Mouse (Mus musculus) common myeloid progenitor, adult 5-6 weeks (primary cell): Measurements from ENCODE around the gene Rps27rt. TPM values are rescaled to one million over a fixed set of nuclear protein-coding genes. Genes with fewer than 3 reads are reported as not detected.
"Not testable (repeated sequence)": the region's sequence is repeated elsewhere in the genome, so short reads cannot be mapped to it uniquely, and the experiment has no call there.

Experiments
- ATAC-seq: replicated peaks from 2 replicates; pipeline ENCODE4 v1.8.0; 2016; ENCODE audit warnings: low read depth, mild to moderate bottlenecking, moderate TSS enrichment, inconsistent platforms; ENCODE audit not compliant: poor library complexity, severe bottlenecking
- total RNA-seq: library from RNA; stranded (forward); fragments of 200-1000, 187-1606 nt; gene quantifications from 2 replicates; pipeline ENCODE4 v1.2.3, GENCODE M21; 2017

Rps27rt gene
- total RNA-seq, 1 experiment from 2014 or later = 300 TPM

DNA sequence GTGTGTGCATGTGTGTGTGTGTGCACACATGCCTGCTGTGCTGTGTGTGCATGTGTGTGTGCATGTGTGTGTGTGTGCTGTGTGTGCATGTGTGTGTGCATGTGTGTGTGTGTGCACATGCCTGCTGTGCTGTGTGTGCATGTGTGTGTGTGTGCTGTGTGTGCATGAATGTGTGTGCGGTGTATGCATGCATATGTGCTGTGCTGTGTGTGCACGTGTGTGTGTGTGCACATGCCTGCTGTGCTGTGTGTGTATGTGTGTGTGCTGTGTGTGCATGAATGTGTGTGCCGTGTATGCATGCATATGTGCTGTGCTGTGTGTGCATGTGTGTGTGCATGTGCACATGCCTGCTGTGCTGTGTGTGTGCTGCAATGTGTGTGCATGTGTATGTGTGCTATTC is 5.5 kb upstream of the Rps27rt start:
- ATAC-seq = no peak

DNA sequence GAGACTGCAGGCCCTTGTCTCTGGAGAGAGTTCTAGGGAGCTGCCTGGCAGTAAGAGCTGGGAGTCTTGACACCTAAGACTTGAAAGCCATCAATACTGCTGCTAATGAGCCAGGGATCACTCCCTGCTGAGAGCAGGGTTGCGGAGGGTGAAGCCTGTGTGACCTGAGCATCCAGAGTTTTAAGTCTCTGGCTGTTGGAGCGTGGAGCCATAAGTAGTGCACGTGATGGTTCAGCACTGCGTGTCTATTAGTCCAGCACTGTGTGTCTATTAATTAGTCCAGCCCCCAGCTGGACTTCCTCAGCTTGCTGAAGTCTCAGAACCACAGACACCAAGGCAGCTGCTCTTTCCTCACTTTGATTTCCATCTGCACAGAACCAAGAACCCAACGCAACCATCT is 3.8 kb upstream of the Rps27rt start:
- no peak for ATAC-seq

GRCm38 (mm10) chr9:114985741-114986140 is 3.2 kb upstream of the Rps27rt start:
- no peak for ATAC-seq

DNA sequence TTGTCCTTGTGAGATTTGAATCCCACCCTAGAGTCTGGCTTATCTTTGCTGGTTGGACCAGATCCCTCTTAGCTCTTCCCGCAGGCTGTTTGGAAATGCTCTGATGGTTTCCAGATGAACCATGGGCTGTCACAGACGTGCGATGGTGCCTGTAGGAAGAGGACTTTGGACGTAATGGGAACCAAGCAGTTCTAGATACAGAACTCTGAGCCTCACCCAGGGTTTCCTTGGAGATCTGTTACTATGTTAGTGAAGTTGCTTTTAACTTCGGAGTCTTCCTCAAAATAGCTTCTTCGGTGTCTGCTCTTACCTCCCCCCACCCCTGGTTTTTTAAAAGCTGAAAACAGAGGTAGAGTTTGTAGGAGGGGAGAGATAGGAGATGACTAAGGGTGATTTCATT is 2.6 kb downstream of the Rps27rt start:
- no peak for ATAC-seq

DNA sequence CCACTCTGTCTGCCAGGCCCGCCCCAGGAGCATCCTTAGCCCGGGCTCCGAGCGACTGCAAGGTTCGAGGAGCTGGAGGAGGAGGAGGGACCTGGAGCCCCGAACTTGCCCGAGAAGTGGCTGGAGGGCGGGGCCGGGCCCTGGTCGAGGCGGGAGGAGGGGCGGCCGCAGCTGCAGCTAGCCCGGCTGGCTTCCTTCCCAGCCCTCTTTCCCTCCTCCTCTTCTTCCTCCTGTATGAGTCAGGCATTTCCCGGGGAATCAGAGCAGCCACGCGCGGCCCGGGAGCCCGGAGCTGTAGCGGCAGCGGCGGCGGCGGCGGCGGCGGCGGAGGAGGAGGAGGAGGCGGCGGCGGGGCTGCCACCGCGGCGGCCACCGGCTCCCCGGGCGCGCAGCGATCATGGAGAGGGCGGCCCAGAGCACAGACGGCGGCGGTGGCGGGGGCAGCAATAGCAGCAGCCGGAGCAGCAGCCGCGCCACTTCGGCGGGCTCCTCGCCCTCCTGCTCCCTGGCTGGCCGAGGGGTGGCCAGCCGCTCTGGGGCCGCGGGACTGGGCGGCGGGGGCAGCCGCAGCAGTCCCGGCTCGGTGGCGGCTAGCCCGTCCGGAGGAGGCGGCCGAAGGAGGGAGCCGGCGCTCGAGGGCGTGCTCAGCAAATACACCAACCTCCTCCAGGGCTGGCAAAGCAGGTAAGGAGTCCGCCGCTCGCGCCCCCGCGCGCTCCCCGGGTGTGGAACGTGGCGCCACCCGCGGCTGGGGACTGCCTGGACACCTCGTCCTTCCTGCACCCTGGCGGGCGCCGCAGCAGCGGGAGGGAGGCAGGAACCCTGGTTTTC is 4.0 kb downstream of the Rps27rt start, which contains the start of gene Osbpl10:
Gene Osbpl10, plus strand, starts transcription at position 289 of the 831 bp plus-strand sequence.
- peak; percentile 80 for ATAC-seq

GRCm38 (mm10) chr9:114977461-114978280 is 4.9 kb downstream of the Rps27rt start:
- no peak for ATAC-seq

DNA sequence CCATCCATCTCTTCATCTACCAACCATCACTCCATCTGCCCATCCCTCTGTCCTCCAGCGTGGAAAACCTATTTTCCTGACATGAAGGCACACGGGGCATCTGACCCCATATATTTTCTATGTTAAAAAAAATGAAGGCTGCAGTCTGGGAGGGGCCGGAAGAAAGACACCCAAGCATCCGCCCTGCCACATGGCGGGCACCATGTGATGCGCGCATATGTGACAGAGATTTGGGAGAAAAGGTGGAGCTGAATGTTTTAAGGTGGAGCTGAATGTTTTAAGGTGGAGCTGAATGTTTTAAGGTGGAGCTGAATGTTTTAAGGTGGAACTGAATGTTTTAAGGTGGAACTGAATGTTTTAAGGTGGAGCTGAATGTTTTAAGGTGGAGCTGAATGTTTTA is 16.3 kb downstream of the Rps27rt start:
- not testable (repeated sequence) for ATAC-seq

DNA sequence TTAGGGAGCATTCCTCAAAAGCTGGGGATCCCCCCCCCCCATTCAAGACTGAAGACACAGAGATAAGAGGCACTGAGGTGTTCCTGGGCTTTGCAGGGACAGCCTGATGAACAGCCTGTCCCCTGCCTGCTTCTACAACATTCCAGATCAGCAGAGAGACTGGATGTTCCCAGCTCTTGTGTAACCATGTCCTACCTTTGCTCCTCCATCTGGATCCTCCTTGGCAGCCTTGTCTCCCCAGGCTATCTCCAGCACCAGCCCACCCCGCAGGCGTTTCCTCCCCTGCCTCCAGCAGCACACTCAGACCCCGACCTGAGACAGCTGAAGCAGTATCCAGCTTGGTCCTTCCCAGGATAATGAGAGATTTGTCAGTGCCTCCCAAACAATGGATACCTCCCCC is 18.4 kb downstream of the Rps27rt start:
- no peak for ATAC-seq

DNA sequence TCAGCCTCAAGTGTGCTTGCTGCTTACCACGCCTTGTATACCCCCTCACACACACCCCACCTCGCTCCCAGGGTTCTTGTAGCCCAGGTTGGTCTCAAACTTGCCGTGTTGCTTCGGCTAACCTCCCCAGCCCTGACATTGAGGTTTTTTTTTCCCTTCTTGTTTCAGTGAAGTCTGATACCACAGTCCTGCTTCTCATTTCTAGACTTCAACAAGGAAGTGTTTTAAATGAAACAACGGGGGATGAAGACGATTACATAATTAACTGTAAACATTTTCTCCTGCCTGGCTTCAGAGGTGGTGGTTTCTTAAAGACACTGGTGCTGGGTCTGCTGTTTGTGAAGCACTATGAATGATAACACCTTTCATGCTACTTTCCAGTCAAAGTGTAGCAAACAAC is 21.7 kb downstream of the Rps27rt start:
- peak; percentile 31; the same call in 1 of the 2 replicates for ATAC-seq

- 0 out of 2 replicates have a peak, but pooled peaks have one; percentile 9 for ATAC-seq
These were observed 22.3 kb downstream of the Rps27rt start for GRCm38 (mm10) chr9:114960043-114960789.

DNA sequence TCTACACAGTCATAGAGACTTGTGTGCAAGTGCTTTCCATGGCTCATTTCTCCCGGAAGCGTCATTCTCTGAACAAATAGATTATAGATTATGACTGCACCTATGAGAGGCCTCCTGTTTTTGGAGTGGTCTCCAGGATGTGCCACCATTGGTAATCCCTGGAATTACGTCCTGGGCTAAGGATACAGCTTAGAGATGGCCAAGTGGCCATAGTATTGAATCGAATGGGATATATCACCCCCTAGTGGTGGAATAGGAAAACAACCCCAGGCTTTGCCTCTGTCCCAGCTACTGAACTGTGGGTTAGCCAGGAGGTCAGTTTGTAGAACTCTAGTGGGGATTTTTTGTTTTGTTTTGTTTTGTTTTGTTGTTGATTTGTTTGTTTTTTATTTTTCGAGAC is 25.6 kb downstream of the Rps27rt start:
- peak; percentile 57; the same call in 1 of the 2 replicates for ATAC-seq

GRCm38 (mm10) chr9:114955340-114955739 is 27.2 kb downstream of the Rps27rt start:
- ATAC-seq = no peak

DNA sequence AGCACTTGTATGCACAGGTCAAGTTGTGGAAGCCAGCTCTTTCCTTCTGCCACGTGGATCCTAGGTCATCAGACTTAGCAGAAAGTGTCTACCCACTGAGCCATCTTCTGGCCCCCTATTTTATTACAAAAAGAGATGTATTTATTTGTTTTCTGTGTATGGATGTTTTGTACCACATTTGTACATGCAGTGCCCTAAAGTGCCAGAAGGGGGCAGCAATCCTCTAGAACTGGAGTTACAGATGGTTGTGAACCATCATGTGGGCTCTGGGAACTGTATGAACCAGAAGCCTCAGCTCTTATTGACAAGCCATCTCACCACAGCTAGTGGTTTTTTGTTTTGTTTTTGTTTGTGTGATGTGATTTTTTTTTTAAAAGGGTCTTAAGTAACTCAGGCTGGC is 29.7 kb downstream of the Rps27rt start:
- ATAC-seq = no peak

DNA sequence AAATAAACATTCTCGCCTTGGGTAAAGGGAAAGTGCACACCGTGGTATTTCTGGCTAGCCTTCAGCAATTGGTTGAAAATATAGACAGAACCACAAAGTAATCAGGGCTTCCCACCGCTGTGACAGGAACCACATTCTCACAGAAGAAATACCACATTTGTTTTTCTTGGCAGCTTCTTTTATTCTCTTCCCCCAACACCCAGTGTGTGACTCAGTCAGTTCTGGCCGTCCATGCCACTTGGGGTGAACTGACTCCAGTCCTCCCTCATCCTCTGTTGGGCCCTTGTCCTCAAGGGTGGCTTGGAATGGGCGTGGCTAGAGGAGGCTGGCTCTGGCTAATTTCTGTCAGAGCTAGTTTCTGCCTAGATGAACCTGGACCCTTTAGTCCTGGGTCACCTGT is 34.1 kb downstream of the Rps27rt start:
- peak; percentile 85 for ATAC-seq

GRCm38 (mm10) chr9:114945576-114945975 is 37.0 kb downstream of the Rps27rt start:
- ATAC-seq = no peak

GRCm38 (mm10) chr9:114944642-114945041 is 37.9 kb downstream of the Rps27rt start:
- no peak for ATAC-seq

- ATAC-seq = no peak
These were observed 45.9 kb downstream of the Rps27rt start for GRCm38 (mm10) chr9:114936687-114937086.

DNA sequence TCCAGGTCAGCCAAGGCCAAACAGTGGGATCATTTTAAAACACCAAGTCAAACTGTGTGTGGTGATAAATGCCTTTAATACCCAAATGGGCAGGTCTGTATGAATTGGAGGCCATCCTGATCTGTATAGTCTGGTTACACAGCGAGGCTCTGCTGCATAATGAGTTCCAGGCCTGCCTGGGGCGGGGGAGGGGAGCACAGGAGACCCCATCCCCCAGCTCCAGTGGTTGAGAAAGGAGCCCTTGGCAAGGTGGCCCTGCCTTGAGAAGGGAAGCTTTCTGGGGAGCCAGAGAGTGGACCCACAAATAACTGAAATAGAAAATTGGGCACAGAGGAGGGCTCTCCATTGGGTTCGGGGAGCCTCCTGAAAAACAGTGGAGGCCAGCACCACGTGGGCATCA is 47.2 kb downstream of the Rps27rt start:
- no peak for ATAC-seq

- peak; percentile 19 for ATAC-seq
These were observed 48.3 kb downstream of the Rps27rt start for GRCm38 (mm10) chr9:114934231-114934630.

- peak; percentile 93 for ATAC-seq
These were observed 48.8 kb downstream of the Rps27rt start, which contains the start of gene Gpd1l for GRCm38 (mm10) chr9:114933723-114934171. Gene Gpd1l (minus strand): TSS chr9:114933987.
